Mouse (Mus musculus): Measurements from ENCODE around the gene Serpinf2. TPM values are rescaled to one million over a fixed set of nuclear protein-coding genes. Genes with fewer than 3 reads are reported as not detected.
"Not testable (repeated sequence)": the region's sequence is repeated elsewhere in the genome, so short reads cannot be mapped to it uniquely, and the experiment has no call there.

The Serpinf2 gene
- total RNA-seq, 2 experiments from 2014 or later = not detected

DNA sequence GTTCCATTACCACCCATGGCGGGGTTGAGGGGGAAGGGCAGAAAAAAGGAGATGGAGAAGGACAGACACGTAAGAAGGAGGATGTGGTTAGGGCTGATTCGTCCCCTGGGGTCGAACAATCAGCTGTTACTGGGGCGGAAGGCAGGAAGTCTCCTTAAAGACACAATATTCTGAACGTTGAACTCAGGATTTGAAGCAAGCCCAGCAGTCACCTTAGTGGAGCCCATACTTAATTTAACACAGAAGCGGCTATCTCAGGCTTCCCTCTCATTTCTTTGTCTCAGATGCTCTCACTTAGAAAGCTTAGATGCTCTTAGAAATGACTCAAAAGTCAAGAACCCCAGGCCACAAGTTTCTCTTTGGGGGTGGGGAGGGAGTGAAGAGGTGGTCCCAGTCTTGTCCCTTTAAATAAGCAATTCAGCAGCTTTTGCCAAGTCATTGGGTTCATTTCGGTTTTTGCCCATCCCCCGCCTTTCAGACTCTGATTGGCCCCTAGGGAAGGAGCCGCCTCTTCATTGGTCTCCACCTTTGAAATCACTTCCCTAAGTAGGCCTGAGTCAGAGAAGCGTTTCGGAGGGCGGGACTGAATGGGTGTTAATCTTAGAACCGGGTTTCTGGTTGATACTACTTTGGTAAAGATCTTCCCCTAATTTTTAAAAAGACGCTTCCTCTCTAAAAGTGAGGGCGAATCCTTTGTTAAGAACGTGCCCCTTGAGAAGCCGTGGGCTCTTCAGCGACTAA, 20.9 kb upstream of the Serpinf2 start:
- DNase-seq (ENCODE audit: low spot score in 2 of 2) = peak; percentile 93 to 94
- intact Hi-C loops (cut with DNase I) = no loop called here

DNA sequence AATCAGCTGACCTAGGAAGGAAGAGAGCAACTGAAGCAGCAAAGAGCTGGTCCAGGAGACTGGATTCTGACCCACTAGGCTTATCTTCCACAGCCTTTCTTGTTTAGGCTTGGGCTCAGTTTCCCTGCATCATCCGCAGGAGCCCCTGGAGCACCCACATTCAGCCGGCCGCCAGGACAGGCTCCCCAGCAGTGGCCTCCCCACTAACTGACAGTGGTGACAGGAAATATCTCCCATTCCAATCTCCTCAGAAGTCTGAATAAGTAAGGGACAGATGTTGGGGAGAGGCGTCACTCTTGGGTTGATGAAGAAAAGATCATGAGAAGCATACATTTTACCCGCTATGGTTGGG, 20.3 kb upstream of the Serpinf2 start:
- DNase-seq (ENCODE audit: low spot score in 2 of 2) = no peak
- intact Hi-C loops (cut with DNase I) = loop anchor here (5.0 kb wide), 1 partner anchor 57 kb away; no protein-coding TSS in a partner anchor

DNA sequence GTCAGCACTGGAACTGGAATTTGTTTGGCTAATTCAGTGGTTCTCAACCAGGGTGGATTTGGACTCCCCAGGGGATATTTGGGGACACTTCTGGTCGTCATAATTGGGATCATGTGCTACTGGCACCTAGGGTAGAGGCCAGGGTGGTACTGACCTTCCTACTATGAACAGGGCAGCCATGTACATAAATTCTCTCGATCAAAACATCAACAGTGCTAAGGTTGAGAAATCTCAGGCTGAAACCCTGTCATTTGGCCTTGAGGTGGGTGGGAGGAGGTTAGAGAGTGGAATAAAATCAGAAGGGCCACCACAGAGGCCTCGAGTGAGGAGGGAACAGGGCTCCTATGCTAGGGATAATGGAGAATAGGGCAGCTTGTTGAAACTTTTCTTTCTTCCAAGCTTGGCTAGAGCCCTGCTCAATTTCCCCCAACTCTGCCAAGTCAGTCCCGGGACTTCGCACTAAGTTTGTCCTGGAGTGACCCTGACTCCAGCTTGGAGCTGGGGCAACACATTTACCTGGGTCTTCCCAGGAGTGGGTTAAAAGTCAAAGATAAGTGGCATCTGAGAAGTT, 19.8 kb upstream of the Serpinf2 start:
- intact Hi-C loops (cut with DNase I) = loop anchor here (5.0 kb wide), 1 partner anchor 57 kb away; no protein-coding TSS in a partner anchor
- no peak for DNase-seq (ENCODE audit: low spot score in 2 of 2)

DNA sequence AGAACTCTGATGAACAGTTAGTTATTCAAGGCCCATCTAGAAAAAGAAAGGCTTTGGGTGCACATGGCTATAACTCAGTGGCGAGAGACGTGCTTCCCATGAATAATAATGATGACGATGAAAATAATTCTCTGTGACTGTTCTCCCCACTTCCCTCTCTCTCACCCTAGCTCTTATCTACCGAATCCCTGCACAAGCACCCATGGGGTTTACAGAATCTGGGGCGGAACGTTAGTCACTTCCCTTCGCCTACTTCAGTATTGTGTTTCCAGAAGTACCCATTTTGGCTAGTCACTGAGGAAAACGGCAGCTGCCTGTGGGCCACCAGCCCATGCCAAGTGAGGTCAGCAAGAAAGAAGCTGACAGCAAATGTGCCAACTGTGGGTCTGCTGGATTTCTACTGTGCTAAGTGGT, 19.2 kb upstream of the Serpinf2 start:
- DNase-seq (ENCODE audit: low spot score in 2 of 2) = peak in 1 of 2 experiments; percentile 26
- intact Hi-C loops (cut with DNase I) = loop anchor here (5.0 kb wide), 1 partner anchor 56 kb away; no protein-coding TSS in a partner anchor

DNA sequence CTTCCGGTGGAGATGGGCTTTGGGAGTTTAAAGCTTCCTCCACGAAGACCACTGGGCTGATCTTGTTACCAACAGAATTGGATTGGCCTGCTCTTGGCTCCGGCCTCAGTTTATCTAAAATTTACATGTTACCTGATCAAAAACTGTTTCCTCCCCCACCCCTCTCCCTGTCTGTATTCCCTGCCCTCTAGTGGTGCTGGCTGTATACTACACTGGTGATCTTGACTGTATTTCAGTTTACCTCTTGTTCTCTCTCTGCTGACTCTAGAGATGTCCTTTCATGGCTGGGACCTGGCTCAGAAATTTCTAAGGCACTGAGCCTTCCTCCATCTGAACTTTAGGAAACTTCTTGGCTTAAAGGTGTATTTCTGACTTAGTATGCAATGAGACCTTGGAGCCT, 18.8 kb upstream of the Serpinf2 start:
- intact Hi-C loops (cut with DNase I) = loop anchor here (5.0 kb wide), 1 partner anchor 56 kb away; no protein-coding TSS in a partner anchor
- peak in 1 of 2 experiments; percentile 54 for DNase-seq (ENCODE audit: low spot score in 2 of 2)

DNA sequence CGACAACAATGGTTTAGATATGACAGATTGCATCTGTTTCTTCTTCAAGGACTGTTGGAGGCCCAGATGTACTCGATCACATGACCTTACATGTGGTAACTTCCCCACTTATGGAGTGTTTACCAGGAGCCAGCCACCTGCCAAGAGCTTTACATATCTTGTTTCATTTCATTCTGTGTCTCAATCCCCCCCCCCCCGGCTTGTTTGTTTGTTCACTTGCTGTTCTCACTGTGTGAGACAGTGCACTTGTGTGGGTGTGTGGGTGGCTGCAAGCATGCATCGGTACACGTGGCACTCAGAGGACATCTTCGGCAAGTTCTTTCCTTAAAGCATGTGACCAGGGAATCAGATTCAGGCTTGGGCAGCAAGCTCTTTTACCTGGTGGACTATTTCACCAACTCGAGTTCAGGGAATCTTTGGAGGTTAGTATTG, 17.1 kb upstream of the Serpinf2 start:
- intact Hi-C loops (cut with DNase I) = loop anchor here (5.0 kb wide), 1 partner anchor 54 kb away; no protein-coding TSS in a partner anchor
- no peak for DNase-seq (ENCODE audit: low spot score in 2 of 2)

DNA sequence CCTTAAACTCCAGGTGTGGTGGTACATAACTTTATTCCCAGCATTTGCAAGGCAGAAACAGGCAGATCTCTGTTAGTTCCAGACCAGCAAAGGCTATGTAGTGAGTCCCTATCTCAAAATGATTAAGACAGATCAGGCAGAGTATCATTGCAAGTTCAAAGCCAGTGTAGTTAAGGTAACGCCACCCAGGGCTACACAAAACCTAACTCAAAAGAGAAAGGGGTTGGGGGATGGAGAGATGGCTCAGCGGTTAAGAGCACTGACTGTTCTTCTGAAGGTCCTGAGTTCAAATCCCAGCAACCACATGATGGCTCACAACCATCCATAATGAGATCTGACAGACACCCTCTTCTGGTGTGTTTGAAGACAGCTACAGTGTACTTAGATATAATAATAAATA, 16.6 kb upstream of the Serpinf2 start:
- intact Hi-C loops (cut with DNase I) = loop anchor here (5.0 kb wide), 1 partner anchor 54 kb away; no protein-coding TSS in a partner anchor
- DNase-seq (ENCODE audit: low spot score in 2 of 2) = not testable (repeated sequence)

DNA sequence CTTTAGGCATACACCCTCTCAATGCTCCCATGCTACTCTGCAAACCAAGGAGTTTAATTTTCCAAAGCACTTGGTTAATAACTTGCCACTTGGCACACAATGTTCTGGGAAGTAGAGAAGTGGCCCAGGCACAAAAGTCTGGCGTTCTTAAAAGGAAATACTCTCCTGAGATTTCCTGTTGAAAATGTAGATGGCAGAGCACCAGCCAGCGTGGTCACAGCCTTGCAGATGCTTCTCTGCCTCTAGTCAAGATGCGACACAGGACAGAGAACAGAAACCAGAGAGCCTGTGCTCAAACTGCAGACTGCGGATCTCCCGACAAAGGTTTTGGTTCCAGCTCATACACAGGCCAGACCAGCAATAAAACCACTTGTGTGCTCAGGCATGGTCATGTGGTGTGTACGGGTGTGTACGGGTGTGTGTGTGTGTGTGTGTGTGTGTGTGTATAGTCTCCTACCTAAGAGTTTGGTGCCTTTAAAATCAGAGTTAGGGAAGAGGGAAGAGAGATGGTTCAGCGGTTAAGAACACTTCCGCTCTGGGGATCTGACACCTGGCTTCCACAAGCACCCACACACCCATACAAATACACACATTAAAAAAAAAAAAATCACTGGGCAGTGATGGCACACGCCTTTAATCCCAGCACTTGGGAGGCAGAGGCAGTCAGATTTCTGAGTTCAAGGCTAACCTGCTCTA, 15.8 kb upstream of the Serpinf2 start:
- intact Hi-C loops (cut with DNase I) = loop anchor here (5.0 kb wide), 1 partner anchor 53 kb away; no protein-coding TSS in a partner anchor
- DNase-seq (ENCODE audit: low spot score in 2 of 2) = no peak

DNA sequence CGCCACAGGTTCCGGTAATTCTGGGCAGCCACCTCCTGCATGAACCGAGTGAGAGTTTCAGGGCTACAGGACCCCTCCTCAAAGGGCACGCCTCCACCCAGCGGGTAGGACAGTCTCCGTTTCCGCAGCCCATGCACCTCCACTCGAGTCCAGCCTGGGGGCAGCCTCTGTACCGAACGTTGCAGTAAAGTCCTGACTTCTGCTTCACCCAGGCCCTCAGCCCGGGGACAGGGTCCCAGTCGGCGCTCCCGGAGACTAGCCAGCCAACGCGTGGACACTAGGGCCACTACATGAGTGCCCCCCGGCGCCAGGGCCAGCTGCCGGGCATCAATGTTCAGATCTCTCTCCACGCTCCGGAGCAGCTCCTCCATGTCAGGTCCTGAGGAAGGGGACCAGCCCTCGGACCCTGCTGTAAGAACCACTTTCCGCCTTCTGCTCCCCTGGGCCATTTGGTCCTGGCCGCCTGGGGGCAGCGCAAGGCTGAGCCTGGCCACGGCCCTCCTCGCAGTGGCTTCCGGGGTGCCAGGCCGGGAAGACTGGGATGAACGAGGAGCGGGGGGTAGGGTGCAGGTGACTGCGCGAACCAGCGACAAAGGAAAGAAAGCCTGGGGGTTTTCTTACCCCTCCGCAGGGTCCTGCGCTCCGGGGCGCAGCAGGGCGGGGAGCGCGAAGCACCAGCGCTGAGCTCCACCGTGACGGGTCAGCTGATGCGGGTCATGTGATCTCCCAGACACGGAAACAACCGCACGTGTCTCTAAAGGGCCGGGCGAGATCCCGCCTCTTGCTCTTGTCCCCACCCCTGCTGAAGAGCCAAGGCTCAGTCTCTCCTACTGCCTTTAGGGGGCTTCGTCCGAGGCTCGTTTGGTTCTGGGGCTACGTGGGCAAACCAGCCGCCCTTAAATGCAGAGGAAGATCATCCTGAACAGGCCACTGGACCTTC, 14.9 kb upstream of the Serpinf2 start, which contains the start of gene Wdr81:
Gene Wdr81, minus strand, starts transcription at position 727 of the 940 bp plus-strand sequence.
- peak; percentile 86 to 88 for DNase-seq (ENCODE audit: low spot score in 2 of 2)
- intact Hi-C loops (cut with DNase I) = loop anchor here (5.0 kb wide), 1 partner anchor 272 kb away; no protein-coding TSS in a partner anchor

DNA sequence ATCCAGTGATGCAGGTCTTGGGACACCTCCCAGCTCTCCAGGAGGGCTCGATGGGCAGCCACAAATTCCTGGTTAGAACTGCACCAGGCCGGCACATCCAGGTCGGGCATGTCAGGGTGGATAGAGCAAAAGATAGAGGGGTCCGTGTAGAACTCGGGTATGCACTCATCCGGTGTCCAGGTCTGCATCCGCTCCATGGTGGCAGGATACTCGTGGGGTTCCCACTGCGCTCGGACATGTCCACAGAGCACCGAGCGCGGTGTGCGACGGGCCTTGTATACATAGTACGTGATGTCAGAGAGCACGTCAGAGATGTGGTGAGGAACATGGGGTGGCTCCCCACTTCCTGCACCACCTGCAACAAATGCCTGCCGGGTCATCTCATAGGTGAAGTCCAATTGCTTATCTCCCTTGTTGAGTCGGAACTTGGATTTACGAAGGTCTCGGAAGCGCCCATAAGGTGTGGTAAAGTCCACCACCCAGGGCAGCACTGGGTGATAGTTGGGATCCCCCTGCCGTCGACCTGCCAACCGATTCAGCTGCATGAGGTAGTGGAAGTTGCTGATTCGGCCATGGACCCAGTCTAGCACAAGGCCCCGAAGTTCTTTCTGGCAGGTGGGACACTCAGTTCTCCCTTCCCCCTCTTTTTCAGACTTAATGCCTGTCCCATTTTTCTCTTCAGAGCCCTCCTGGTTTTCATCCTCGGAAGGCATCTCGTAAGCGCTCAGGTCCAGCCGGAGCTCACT, 13.6 kb upstream of the Serpinf2 start:
- intact Hi-C loops (cut with DNase I) = loop anchor here (5.0 kb wide), 1 partner anchor 271 kb away; no protein-coding TSS in a partner anchor
- no peak for DNase-seq (ENCODE audit: low spot score in 2 of 2)

DNA sequence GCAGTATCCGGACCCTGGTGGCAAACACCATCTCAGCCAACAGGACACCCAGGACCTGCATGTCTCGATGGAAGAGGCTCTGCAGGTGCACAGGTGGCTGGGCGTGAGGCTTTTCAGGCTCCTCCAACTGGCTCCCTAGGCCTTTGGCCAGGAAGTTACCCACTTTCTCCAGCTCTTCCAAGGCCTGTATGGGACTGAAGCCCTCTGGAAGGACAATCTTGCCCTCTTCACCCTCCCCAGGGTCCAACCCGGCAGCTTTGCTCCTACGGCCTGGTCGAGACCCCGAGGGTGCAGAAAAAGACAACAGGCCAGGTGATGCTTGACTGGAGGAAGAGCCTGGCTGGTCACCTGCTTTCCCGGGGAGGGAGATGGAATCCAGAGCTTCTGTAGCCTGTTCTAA, 12.7 kb upstream of the Serpinf2 start:
- DNase-seq (ENCODE audit: low spot score in 2 of 2) = no peak

DNA sequence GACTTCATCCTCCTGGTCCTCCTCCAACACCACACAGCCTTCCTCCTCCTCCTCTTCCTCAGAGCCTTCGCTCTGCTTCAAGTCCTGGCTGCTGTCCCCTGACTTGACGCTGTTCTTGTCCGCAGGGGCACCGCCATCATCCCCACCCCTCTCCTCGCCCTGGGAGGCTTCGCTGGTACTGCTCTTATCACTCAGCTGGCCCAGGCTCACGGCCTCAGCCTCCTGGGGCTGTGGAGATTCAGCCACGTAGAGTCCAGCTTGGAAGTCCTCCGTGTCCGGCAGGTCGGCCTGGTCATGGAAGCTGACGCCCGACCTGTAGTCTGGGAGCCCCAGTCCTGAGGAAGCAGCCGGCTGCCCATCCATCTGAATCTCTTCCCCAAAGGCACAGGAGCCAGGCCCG, 11.5 kb upstream of the Serpinf2 start:
- DNase-seq (ENCODE audit: low spot score in 2 of 2) = no peak
- intact Hi-C loops (cut with DNase I) = loop anchor here (5.0 kb wide), 1 partner anchor 269 kb away; no protein-coding TSS in a partner anchor

More for the DNA sequence above, 12.7 kb upstream of the Serpinf2 start:
- intact Hi-C loops (cut with DNase I) = loop anchor here (5.0 kb wide), 1 partner anchor 270 kb away; no protein-coding TSS in a partner anchor

DNA sequence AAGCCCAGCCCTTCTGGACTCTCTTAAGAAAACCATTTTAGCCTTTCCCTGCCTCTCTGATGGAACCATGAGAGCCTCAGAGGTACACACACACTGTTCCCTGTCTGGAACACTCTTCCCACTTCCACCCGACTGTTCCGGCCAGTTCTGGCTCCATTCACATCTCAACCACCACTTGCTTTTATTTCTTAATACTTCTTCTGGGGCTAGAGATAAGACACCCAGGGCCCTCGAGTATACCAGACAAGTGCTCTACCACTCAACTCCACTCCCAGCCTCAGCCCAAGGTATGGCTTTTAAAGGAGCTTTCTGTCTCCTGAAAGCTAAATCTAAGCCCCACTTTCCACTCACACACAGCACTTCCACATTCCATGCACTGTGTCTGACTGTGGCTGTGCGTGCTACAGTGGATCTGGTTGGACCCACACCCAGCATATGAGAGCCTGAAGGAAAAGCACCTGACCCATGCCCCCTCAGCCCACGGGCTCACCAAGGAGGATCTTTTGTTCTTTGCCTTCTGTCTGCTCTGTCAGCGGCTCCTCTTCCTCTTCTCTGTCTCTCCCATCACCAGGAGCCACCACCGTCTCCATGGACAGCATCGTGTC, 11.0 kb upstream of the Serpinf2 start:
- DNase-seq (ENCODE audit: low spot score in 2 of 2) = no peak
- intact Hi-C loops (cut with DNase I) = loop anchor here (5.0 kb wide), 1 partner anchor 268 kb away; no protein-coding TSS in a partner anchor

DNA sequence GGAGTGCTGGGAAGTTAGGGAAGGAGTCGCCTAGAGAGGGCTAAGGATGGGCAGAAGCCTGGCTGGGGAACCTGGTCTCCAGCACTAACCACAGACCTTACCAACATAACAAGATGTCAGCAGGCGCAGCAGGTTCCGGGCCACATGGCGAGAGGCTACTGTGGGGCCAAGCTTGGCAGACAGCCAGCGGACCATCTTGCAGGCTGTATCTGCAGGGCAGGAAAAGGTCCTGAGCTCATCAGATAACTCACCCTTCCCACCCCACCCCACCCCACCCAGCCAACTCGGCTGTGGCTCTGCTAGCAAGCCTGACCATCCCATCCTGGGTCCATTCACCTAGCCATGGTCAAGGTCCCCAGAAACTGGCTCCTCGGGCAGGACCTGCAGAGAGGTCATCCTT, 10.3 kb upstream of the Serpinf2 start:
- intact Hi-C loops (cut with DNase I) = loop anchor here (5.0 kb wide), 1 partner anchor 267 kb away; no protein-coding TSS in a partner anchor

DNA sequence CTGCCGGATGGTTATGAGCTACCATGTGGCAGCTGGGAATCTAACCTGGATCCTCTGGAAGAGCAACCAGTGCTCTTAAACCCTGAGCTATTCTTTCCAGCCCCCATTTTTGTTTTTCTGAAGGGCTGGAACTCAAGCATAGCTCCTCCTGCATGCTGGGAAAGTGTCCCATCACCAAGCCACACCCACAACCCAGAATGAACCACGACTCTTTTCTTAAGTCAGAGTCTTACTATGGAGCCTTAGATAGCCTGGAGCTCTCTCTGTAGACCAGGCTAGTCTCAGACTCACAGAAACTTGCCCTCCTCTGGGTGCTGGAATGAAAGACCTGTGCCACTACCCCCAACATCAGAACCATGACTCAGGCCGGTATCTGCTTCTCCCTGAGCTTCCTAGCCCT, 9.2 kb upstream of the Serpinf2 start:
- no peak for DNase-seq (ENCODE audit: low spot score in 2 of 2)
- intact Hi-C loops (cut with DNase I) = no loop called here

More for the DNA sequence above, 10.3 kb upstream of the Serpinf2 start:
- no peak for DNase-seq (ENCODE audit: low spot score in 2 of 2)

DNA sequence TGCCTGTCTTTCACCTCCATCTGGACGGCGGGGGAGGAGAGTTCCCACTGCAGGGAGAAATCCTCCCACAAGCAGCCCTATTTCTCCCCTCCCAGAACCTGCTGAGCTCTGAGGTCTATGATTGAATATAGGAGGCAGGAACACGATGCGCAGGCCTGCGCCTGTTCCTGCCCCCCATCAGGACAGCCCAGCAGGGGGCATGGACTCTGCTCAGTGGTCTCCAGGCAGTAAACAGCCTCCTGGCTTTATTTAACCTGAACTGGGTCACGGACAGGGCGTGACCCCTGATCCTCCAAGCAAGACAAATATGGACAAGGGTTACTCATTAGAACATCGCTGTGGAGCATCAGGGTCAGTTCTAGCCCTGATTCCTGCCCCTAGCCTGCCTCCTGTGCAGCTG, 4.3 kb upstream of the Serpinf2 start:
- no peak for DNase-seq (ENCODE audit: low spot score in 2 of 2)
- intact Hi-C loops (cut with DNase I) = no loop called here

DNA sequence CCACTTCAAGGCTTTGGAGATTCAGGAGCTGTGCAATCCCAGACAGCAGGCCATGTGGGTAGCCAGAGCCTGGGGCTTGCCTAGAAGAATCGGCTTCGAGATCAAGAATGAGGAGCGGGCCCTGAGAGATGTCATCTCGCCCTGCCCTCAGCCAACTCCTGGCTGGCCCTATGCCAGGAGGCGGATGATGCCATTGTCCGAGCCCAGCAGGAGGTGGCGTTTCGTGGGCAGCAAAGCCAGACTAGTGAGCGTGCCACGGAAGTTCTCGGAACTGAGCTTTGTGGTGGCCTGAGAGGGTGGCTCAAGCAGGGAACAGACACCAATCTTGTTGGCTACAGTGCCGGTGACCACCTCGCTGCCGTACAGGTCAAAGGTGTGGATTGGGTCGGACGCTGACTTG, 2.2 kb upstream of the Serpinf2 start:
- no peak for DNase-seq (ENCODE audit: low spot score in 2 of 2)
- intact Hi-C loops (cut with DNase I) = no loop called here
